Mouse (Mus musculus): Measurements from ENCODE around the gene Pcnp.

- TF ChIP-seq POLR2A (IDR thresholded peaks at IDR 0.05; ENCODE audit: borderline replicate concordance, extremely low read depth, low read depth, low read length) (no peak), CTCF (IDR thresholded peaks at IDR 0.05; ENCODE audit: insufficient read depth, low read length) (no peak)
Observed at GRCm38 (mm10) chr16:55967221-55967620, 62.3 kb downstream of the Pcnp start.

All from lung, adult 2 months (tissue).